ENCODE assay signal across 8 mouse cellular contexts in genomic region chr17:67303326-67304099, GRCm38 (mm10). TPM values are rescaled to one million over a fixed set of nuclear protein-coding genes. Genes with fewer than 3 reads are reported as not detected.
DNase-seq lines count a peak whose midpoint lies in the region; ATAC-seq and TF ChIP-seq lines count a peak whose summit lies in the region.
"Had no signal": no experiment of that assay in that cellular context is flagged by ENCODE, and none has a peak within 500 bp of the region (broad histone marks: within the 10 kb centered on the region; RNA-seq: fewer than 3 reads in every experiment).

No protein-coding gene starts in this region.

- H3K4me2 ChIP-seq in limb, embryonic 12.5 days: no peak overlapping the region

- no peaks in the 10 kb centered on the region for H3K27me3 ChIP-seq in limb, embryonic 12.5 days
- H3K27me3 ChIP-seq in limb, embryonic 10.5 days (ENCODE audit: low read depth, poor library complexity, severe bottlenecking): no peaks in the 10 kb centered on the region
- no peaks in the 10 kb centered on the region for H3K27me3 ChIP-seq in heart, adult 2 months (ENCODE audit: control insufficient read depth, insufficient read depth, low read length)

- no peak for DNase-seq in limb, embryonic 10.5 days (ENCODE audit: low spot score)
- DNase-seq in heart, adult 2 months: peak in 1 of 2 experiments; percentile 46
- DNase-seq in kidney, postnatal 25 days: peak; percentile 62 to 66
- peak; percentile 10 for DNase-seq in right cerebral cortex, postnatal 4 days
- DNase-seq in ovary, adult 18-20 months (ENCODE audit: low spot score): no peak
- no peak for DNase-seq in embryo, embryonic 9.5 days (ENCODE audit: extremely low spot score)

- peak overlapping the region; percentile 57; the same call in 1 of the 2 replicates for H3K27ac ChIP-seq in limb, embryonic 12.5 days
- H3K27ac ChIP-seq in limb, embryonic 10.5 days: no peak overlapping the region
- no peak overlapping the region for H3K27ac ChIP-seq in heart, adult 2 months

- peaks cover 15% of the 10 kb centered on the region for H3K4me1 ChIP-seq in limb, embryonic 12.5 days (replicated peaks)
- peaks cover 6% of the 10 kb centered on the region for H3K4me1 ChIP-seq in limb, embryonic 10.5 days
- peaks cover 19% of the 10 kb centered on the region for H3K4me1 ChIP-seq in heart, adult 2 months (ENCODE audit: control insufficient read depth, insufficient read depth, low read length)

- peaks cover 16% of the 10 kb centered on the region for H3K79me2 ChIP-seq in heart, adult 2 months (replicated peaks; ENCODE audit: control insufficient read depth, insufficient read depth, low read length)

- intact Hi-C loops in heart, adult 2 months (cut with DNase I): loop anchor here (2.0 kb wide), 1 partner anchor 25 kb away; no protein-coding TSS in a partner anchor

- H3K9ac ChIP-seq in limb, embryonic 12.5 days (replicated peaks): no peak overlapping the region
- H3K9ac ChIP-seq in heart, adult 2 months (ENCODE audit: low read depth, low read length): no peak overlapping the region

- TF ChIP-seq EP300 in heart, adult 2 months (IDR thresholded peaks at IDR 0.05; ENCODE audit: insufficient read depth, low read depth, low read length): 0 out of 2 replicates have a peak, but pooled peaks have one; percentile 18

- H3K36me3 ChIP-seq in limb, embryonic 12.5 days: no peaks in the 10 kb centered on the region
- H3K36me3 ChIP-seq in limb, embryonic 10.5 days: no peaks in the 10 kb centered on the region
- H3K36me3 ChIP-seq in heart, adult 2 months (ENCODE audit: control insufficient read depth, insufficient read depth, low read length): peaks cover 17% of the 10 kb centered on the region

- no peak for ATAC-seq in limb, embryonic 12.5 days (ENCODE audit: insufficient number of reproducible peaks, insufficient read depth, low FRiP score, low TSS enrichment, low read depth)

- TF ChIP-seq POLR2A in heart, adult 2 months (IDR thresholded peaks at IDR 0.05; ENCODE audit: insufficient read depth, low read depth, low read length): no peak

- no peak for TF ChIP-seq CTCF in heart, adult 2 months (IDR thresholded peaks at IDR 0.05)

- WGBS in limb, embryonic 12.5 days: 71% methylated on average over 18 of the region's 18 CpGs
- 79% methylated on average over 18 of the region's 18 CpGs for WGBS in limb, embryonic 10.5 days
- 54% methylated on average over 18 of the region's 18 CpGs for WGBS in heart, adult 2 months

- no peak overlapping the region for H3K4me3 ChIP-seq in limb, embryonic 12.5 days (replicated peaks)
- no peak overlapping the region for H3K4me3 ChIP-seq in limb, embryonic 10.5 days
- no peak overlapping the region for H3K4me3 ChIP-seq in heart, adult 2 months

- no peaks in the 10 kb centered on the region; the same call in 1 of the 2 replicates for H3K9me3 ChIP-seq in limb, embryonic 12.5 days
- no peaks in the 10 kb centered on the region for H3K9me3 ChIP-seq in limb, embryonic 10.5 days (replicated peaks)

RNA-seq across cellular contexts. Expression of gene Ptprm, which starts 50.7 kb away (rescaled TPM):
- polyA plus RNA-seq in limb, embryonic 12.5 days (2016; fragmentation: Nextera tagmentation; extraction: Ambion mirVana): 12.6 and 13.7 TPM in 2 replicates
- 7.5 and 9.0 TPM in 2 replicates for polyA plus RNA-seq in limb, embryonic 10.5 days (2016; fragmentation: Nextera tagmentation; extraction: Ambion mirVana)
- 10 to 100 TPM; 78.9 to 88.5 TPM for total RNA-seq in heart, adult 2 months (2021)
- polyA plus RNA-seq in heart, adult 2 months (2012; rRNA removed): 34.6 and 46.9 TPM in 2 replicates
- total RNA-seq: neutrophil, adult 5-6 weeks had no signal

Comparison
In these comparisons a context has a peak if more than half of its experiments do, and no peak if none do; other contexts are left out.
1. DNase-seq: peak in kidney, postnatal 25 days (2 of 2) and right cerebral cortex, postnatal 4 days (single experiment); none in limb, embryonic 10.5 days (single experiment), ovary, adult 18-20 months (single experiment) and embryo, embryonic 9.5 days (single experiment).